Mouse (Mus musculus) testis, adult 2 months (tissue): Measurements from ENCODE around the gene Khdc1b. TPM values are rescaled to one million over a fixed set of nuclear protein-coding genes. Genes with fewer than 3 reads are reported as not detected.
"Not testable (repeated sequence)": the region's sequence is repeated elsewhere in the genome, so short reads cannot be mapped to it uniquely, and the experiment has no call there.

Experiments
- H3K27ac ChIP-seq: fragments of 200-500 bp; 2 replicates; pipeline ENCODE4 v1.5.1; 2012; ENCODE audit warnings: low read depth, low read length; ENCODE audit not compliant: control insufficient read depth, insufficient read depth
- H3K27me3 ChIP-seq: fragments of 200-500 bp; 2 replicates; pipeline ENCODE4 v1.6.1; 2012; ENCODE audit warnings: mild to moderate bottlenecking, low read length, moderate library complexity; ENCODE audit not compliant: control insufficient read depth, insufficient read depth
- H3K36me3 ChIP-seq: fragments of 200-500 bp; 2 replicates; pipeline ENCODE4 v1.6.1; 2012; ENCODE audit warnings: mild to moderate bottlenecking, low read length; ENCODE audit not compliant: control insufficient read depth, insufficient read depth
- H3K4me1 ChIP-seq: fragments of 200-500 bp; 2 replicates; pipeline ENCODE4 v1.6.1; 2012; ENCODE audit warnings: low read length; ENCODE audit not compliant: control insufficient read depth, insufficient read depth
- H3K4me3 ChIP-seq: fragments of 200-500 bp; 2 replicates; pipeline ENCODE4 v1.5.1; 2012; ENCODE audit warnings: low read depth, mild to moderate bottlenecking, low read length, moderate library complexity, mixed read lengths; ENCODE audit not compliant: control insufficient read depth
- CTCF ChIP-seq: fragments of 200-500 bp; IDR thresholded peaks from 2 replicates; pipeline ENCODE4 v1.5.1; 2012; ENCODE audit warnings: low read depth, mild to moderate bottlenecking, inconsistent platforms, low read length, moderate library complexity; ENCODE audit not compliant: control insufficient read depth, insufficient read depth, insufficient replicate concordance
- POLR2A ChIP-seq: fragments of 200-500 bp; IDR thresholded peaks from 2 replicates; pipeline ENCODE4 v1.6.1; 2012; ENCODE audit warnings: low read depth, mild to moderate bottlenecking, inconsistent platforms, low read length, moderate library complexity; ENCODE audit not compliant: control insufficient read depth
- polyA plus RNA-seq: library from polyadenylated mRNA; depleted of rRNA; stranded (reverse); fragments of >200 nt; gene quantifications from 2 replicates; pipeline ENCODE4 v1.2.3, GENCODE M21; 2012; rRNA removed

Khdc1b gene
- polyA plus RNA-seq, result not detected in 2 replicates

GRCm38 (mm10) chr1:21383256-21383655, at the start of gene Khdc1b:
Khdc1b (plus strand) TSS chr1:21383556.
- no peaks in the 10 kb centered on the region for H3K4me1 ChIP-seq
- H3K27me3 ChIP-seq, result no peaks in the 10 kb centered on the region
- no peaks in the 10 kb centered on the region for H3K36me3 ChIP-seq
- no peak within 1 kb of the TSS for H3K27ac ChIP-seq
- no peak within 1 kb of the TSS for H3K4me3 ChIP-seq
- TF ChIP-seq POLR2A, result no peak
- no peak for TF ChIP-seq CTCF

- H3K36me3 ChIP-seq, result no peaks in the 10 kb centered on the region
- no peak overlapping the region for H3K4me3 ChIP-seq
- peaks cover 3% of the 10 kb centered on the region for H3K4me1 ChIP-seq
- no peak for TF ChIP-seq CTCF
- no peak for TF ChIP-seq POLR2A
- H3K27ac ChIP-seq, result no peak overlapping the region
- no peaks in the 10 kb centered on the region for H3K27me3 ChIP-seq
These were observed 47.5 kb upstream of the Khdc1b start for GRCm38 (mm10) chr1:21335836-21336235.

- H3K27ac ChIP-seq, result no peak overlapping the region
- H3K36me3 ChIP-seq, result no peaks in the 10 kb centered on the region
- H3K4me3 ChIP-seq, result no peak overlapping the region
- no peaks in the 10 kb centered on the region for H3K27me3 ChIP-seq
- H3K4me1 ChIP-seq, result no peaks in the 10 kb centered on the region
- no peak for TF ChIP-seq CTCF
- TF ChIP-seq POLR2A, result no peak
These were observed 42.6 kb upstream of the Khdc1b start for GRCm38 (mm10) chr1:21340745-21341144.

GRCm38 (mm10) chr1:21344253-21344652, 39.1 kb upstream of the Khdc1b start:
- no peaks in the 10 kb centered on the region for H3K4me1 ChIP-seq
- TF ChIP-seq CTCF (no peak), POLR2A (no peak)
- H3K27me3 ChIP-seq, result no peaks in the 10 kb centered on the region
- H3K36me3 ChIP-seq, result no peaks in the 10 kb centered on the region
- no peak overlapping the region for H3K27ac ChIP-seq
- H3K4me3 ChIP-seq, result no peak overlapping the region

GRCm38 (mm10) chr1:21344752-21345151, 38.6 kb upstream of the Khdc1b start:
- H3K4me3 ChIP-seq, H3K36me3 ChIP-seq, H3K27me3 ChIP-seq, H3K27ac ChIP-seq, H3K4me1 ChIP-seq: not testable (repeated sequence)

GRCm38 (mm10) chr1:21349341-21349740, 34.0 kb upstream of the Khdc1b start, which contains the start of gene Khdc1a:
Khdc1a (plus strand) TSS chr1:21349641.
- H3K4me3 ChIP-seq, result no peak within 1 kb of the TSS
- H3K27ac ChIP-seq, result no peak within 1 kb of the TSS
- H3K27me3 ChIP-seq, result no peaks in the 10 kb centered on the region
- no peaks in the 10 kb centered on the region for H3K36me3 ChIP-seq
- TF ChIP-seq POLR2A (no peak), CTCF (no peak)
- H3K4me1 ChIP-seq, result no peaks in the 10 kb centered on the region

- not testable (repeated sequence) for H3K4me3 ChIP-seq, H3K27ac ChIP-seq, H3K36me3 ChIP-seq, H3K4me1 ChIP-seq, H3K27me3 ChIP-seq
These were observed 15.3 kb upstream of the Khdc1b start, which contains the start of gene Khdc1c for GRCm38 (mm10) chr1:21368031-21368430. Khdc1c (plus strand) TSS chr1:21368331.

- 0 out of 2 replicates have a peak, but pooled peaks cover 2% of the 10 kb centered on the region for H3K4me1 ChIP-seq
- H3K27ac ChIP-seq, result no peak overlapping the region
- no peak for TF ChIP-seq POLR2A
- no peak for TF ChIP-seq CTCF
- no peaks in the 10 kb centered on the region for H3K27me3 ChIP-seq
- H3K4me3 ChIP-seq, result no peak overlapping the region
- no peaks in the 10 kb centered on the region for H3K36me3 ChIP-seq
These were observed 7.8 kb downstream of the Khdc1b start for GRCm38 (mm10) chr1:21391138-21391671.
